Mouse (Mus musculus): ENCODE measurements at regions not wholly inside any gene's neighbourhood (a gene's known extent, or its start where the extent isn't known, plus 50 kb on each side); places are given as distances from the start of the nearest gene placed in this dataset.
"Not testable (repeated sequence)": the region's sequence is repeated elsewhere in the genome, so short reads cannot be mapped to it uniquely, and the experiment has no call there.

- CTCF ChIA-PET: not testable (repeated sequence)
- POLR2A ChIA-PET: interaction anchor here in 1 of 4 experiments (1.2 kb wide), 1 partner anchor 19 kb away, joined by 3 read pairs; no protein-coding TSS in a partner anchor
Observed at GRCm38 (mm10) chr12:67620137-67620910, 398.0 kb upstream of the Mdga2 start.

- ChIA-PET POLR2A (no interaction called here), CTCF (no interaction called here)
Observed at GRCm38 (mm10) chr12:67618252-67618651, 395.9 kb upstream of the Mdga2 start.

GRCm38 (mm10) chr12:67598927-67599326 lies 376.6 kb upstream of the Mdga2 start:
- POLR2A ChIA-PET: no interaction called here

More at GRCm38 (mm10) chr12:67598927-67599326, 376.6 kb upstream of the Mdga2 start:
- CTCF ChIA-PET: no interaction called here
